Mouse (Mus musculus) adrenal gland (tissue): Measurements from ENCODE around the gene Olfr191.
"Not testable (repeated sequence)": the region's sequence is repeated elsewhere in the genome, so short reads cannot be mapped to it uniquely, and the experiment has no call there.

Source experiments
- intact Hi-C: fragments of 180-260 bp; cut with DNase I; formaldehyde crosslinking; loops from one replicate; pipeline ENCODE4 v1.15.1; 2025
- long read RNA-seq, 2 experiments: library from polyadenylated mRNA; unstranded; transcript quantifications; one replicate each; pipeline ENCODE4 v2.0.0; 2020; ENCODE audit warnings: borderline replicate concordance in 1 of 2; ENCODE audit not compliant: insufficient replicate concordance in 1 of 2

Olfr191 gene
- long read RNA-seq, experiment 1 = 0 reads
- long read RNA-seq, experiment 2 = 0 reads

- intact Hi-C loops = not testable (repeated sequence)
Measured at GRCm38 (mm10) chr16:59089722-59090121, at the start of gene Olfr191. TSS of gene Olfr191 (minus strand) at chr16:59089822.

DNA sequence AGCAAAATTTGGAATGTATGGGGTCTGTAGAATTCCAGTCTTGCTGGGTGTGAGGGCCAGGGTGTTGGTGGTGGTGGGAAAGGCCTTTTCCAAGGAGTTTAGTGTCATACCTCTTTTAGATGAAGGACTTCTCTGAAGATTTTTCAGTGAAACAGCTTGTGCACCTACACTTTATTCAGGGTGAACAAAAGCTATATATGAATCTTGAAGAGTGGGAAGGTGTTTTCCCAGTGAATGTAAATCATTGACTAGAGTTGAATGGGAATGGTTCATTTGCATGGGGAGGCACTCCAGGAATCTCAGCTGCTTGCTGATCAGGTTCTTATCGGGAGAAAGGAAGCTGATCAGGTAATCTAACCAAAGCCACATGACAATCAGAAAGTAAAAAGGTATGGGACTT is 41.1 kb upstream of the Olfr191 start:
- intact Hi-C loops = no loop called here

- intact Hi-C loops = no loop called here
Measured at GRCm38 (mm10) chr16:59120969-59121368, 31.3 kb upstream of the Olfr191 start, which contains the start of gene Olfr194. TSS of gene Olfr194 (minus strand) at chr16:59121069.

DNA sequence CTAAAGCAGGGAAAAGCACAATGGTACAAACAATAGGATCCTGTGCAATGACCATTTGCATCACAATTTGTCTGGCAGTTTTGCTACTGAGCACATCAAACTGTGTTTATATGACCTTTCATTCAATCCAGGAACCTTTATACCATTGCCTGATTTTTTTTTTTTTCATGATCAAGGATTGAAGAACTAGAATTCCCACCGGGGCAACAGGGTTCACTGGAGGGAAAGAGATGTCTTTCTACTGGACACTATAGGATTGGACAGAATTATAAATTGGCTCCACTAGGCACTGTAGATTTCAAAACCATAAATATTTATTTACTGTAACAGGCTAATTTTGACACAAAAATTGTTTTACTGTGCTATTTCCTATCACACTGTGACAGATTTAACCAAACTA is 22.2 kb upstream of the Olfr191 start, which contains the start of gene Olfr193:
Gene Olfr193 (minus strand): TSS at position 101 of the 400 bp plus-strand sequence.
- intact Hi-C loops = no loop called here

GRCm38 (mm10) chr16:59108522-59108921 is 18.9 kb upstream of the Olfr191 start:
- intact Hi-C loops = not testable (repeated sequence)

- intact Hi-C loops = no loop called here
Measured at GRCm38 (mm10) chr16:59105312-59105711, 15.7 kb upstream of the Olfr191 start.

GRCm38 (mm10) chr16:59081113-59081512 is 8.5 kb downstream of the Olfr191 start:
- intact Hi-C loops = not testable (repeated sequence)

DNA sequence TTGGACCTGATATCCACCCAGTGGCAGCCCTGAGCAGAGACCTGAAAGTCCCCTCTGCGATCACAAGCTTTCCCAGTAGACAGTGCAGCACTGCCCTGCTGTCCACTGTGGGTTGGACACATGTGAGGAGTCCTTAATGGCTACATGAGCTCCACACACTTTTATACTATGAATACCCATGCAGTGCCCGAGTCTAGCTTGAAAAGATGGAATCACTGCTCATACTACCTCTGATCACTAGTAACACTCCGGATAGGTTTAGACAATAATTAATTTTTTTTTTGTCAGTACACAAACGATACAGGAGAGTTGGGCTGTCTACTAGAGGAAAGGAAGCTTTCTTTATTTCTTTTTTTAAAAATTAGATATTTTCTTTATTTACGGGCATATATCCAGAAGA is 11.7 kb downstream of the Olfr191 start, which contains the start of gene Olfr190:
Gene Olfr190 (minus strand): TSS at position 101 of the 400 bp plus-strand sequence.
- intact Hi-C loops = no loop called here

GRCm38 (mm10) chr16:59073520-59073919 is 16.1 kb downstream of the Olfr191 start:
- intact Hi-C loops = no loop called here

DNA sequence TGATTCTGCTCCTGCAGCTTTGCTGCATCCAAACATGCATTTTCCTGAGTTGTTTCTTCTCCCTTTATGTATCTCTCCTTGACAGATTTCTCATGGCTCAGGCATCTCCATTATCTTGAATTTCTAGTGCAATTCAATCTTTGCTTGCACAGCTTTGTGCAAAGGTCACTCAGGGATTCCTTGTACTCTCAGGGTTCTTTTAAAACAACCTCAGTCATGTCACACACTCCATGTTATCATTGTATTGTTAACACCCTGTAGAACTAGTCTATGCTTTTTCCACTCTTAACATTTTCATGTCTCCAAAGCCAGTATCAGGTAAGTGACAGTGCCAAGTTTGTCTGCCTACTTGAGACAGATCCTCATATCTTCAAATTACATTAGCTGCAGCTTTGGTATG is 17.9 kb downstream of the Olfr191 start:
- intact Hi-C loops = no loop called here

- intact Hi-C loops = not testable (repeated sequence)
Measured at GRCm38 (mm10) chr16:59062411-59062810, 27.2 kb downstream of the Olfr191 start.

DNA sequence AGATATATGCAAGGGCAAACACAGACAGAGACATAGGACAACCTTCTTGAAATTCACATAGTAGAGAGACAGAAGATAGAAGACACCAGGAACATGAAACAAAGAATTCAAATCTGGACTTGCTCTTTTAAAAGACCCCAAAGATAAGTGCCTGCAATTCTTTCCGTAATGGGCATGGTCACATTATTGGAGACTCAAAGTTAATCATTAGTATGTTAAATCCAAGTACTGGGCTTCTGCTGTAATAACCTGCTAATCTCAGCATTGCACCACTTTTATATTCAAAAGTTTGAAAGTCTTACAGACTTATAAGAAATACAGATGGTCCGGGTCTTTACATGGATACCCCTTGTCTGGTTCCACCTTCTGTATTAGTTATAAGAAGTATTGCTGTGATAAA is 40.3 kb downstream of the Olfr191 start:
- intact Hi-C loops = not testable (repeated sequence)

GRCm38 (mm10) chr16:59048860-59049259 is 40.8 kb downstream of the Olfr191 start:
- intact Hi-C loops = no loop called here

GRCm38 (mm10) chr16:59047579-59047978 is 42.0 kb downstream of the Olfr191 start:
- intact Hi-C loops = no loop called here

- intact Hi-C loops = no loop called here
Measured at GRCm38 (mm10) chr16:59045835-59046234, 43.8 kb downstream of the Olfr191 start.

- intact Hi-C loops = no loop called here
Measured at GRCm38 (mm10) chr16:59039710-59040109, 49.9 kb downstream of the Olfr191 start, which contains the start of gene Olfr187. TSS of gene Olfr187 (minus strand) at chr16:59039767.
